Mouse (Mus musculus) stomach, adult 2 months (tissue): ENCODE measurements around the gene Gspt2. TPM values are rescaled to one million over a fixed set of nuclear protein-coding genes. Genes with fewer than 3 reads are reported as not detected.

Experiments
- polyA plus RNA-seq: library from polyadenylated mRNA; depleted of rRNA; stranded (reverse); fragments of >200 nt; gene quantifications from 2 replicates; pipeline ENCODE4 v1.2.3, GENCODE M21; 2012; rRNA removed

The Gspt2 gene
- 0.81 and 1.1 TPM in 2 replicates for polyA plus RNA-seq

DNA sequence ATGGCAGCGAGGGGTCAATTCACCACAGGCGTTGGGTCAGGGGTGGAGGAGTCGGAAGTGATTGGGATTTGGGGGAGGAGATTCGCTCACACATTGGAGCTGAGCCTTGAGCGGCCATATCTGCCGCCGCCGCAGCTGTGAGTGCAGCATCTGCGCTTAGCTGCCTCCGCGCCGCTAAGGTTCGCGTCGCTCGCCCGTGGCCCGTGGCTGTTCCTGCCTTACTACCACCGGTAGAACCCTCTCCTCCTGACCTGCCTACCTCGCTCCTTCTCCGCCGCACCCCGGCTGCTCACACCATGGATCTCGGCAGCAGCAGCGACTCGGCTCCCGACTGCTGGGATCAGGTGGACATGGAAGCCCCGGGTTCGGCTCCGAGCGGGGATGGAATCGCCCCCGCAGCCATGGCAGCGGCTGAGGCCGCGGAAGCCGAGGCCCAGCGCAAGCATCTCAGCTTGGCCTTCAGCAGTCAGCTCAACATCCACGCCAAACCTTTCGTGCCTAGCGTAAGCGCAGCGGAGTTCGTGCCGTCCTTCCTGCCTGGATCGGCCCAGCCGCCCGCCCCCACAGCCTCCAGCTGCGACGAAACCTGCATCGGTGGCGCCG, at the start of gene Gspt2:
Gene Gspt2, plus strand, starts transcription at position 109 of the 603 bp plus-strand sequence.

Other genes with a start within 250 kb of the Gspt2 start
- 53.3 and 55.4 TPM in 2 replicates for gene Maged1, start 93.9 kb upstream of the Gspt2 start, polyA plus RNA-seq
- 0.76 and 0.89 TPM in 2 replicates for gene Zxdb, start 88.5 kb downstream of the Gspt2 start, polyA plus RNA-seq